Mouse (Mus musculus) embryo, embryonic 10.5 days (tissue): ENCODE measurements at regions not wholly inside any gene's neighbourhood (a gene's known extent, or its start where the extent isn't known, plus 50 kb on each side); places are given as distances from the start of the nearest gene placed in this dataset.

Experiments
- DNase-seq: peaks from one replicate; pipeline ENCODE4 v3.0.0-alpha.2; 2015; ENCODE audit warnings: low spot score

- no peak for DNase-seq
Measured at GRCm38 (mm10) chr8:115921889-115922288, 214.3 kb upstream of the Maf start.

DNA sequence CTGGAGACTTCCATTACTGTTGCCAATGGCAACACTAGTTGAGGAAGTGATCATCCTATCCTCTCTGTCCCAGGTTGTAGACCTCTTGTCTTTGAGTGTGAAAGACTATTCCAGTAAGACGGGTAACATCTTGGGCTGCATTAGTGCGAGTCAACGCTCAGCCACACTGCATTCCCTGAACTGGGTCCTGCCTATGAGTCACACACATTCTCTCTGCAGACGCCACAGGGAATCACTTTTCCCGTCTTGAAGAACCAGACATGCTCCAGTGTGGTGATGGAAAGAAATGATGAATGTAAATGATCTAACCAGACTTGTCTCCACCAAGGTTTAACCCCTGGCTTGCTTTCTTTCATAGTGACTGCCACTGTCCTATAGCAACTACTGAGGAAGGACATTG, 199.1 kb upstream of the Maf start:
- no peak for DNase-seq

DNA sequence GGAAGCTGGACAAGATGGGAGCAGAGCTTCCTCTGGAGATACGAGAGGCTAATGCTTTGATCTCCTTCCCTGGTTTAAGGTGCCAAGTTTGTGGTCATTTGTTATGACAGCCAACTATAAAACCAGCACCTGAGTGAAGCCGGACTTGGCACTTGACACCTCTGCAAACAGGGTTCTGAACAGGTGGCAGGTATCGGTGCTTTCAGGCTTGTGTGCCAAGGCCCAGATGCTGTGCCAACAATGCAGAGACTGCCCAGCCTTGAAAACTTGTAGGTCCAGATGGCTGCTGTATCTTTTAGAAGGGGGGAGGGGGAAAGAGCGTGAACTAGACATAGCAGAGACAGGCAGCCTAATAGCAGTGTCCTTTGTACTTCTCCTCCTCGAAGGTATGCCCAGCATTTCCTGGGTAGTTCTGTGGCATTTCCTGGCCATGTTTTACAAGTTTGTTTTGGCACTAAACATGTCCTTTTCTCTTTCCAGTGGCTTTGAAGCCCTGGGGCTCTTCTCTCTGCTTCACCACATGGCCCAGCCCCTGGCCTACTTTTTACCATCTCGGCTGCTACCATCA, 196.3 kb upstream of the Maf start:
- DNase-seq, result no peak

DNA sequence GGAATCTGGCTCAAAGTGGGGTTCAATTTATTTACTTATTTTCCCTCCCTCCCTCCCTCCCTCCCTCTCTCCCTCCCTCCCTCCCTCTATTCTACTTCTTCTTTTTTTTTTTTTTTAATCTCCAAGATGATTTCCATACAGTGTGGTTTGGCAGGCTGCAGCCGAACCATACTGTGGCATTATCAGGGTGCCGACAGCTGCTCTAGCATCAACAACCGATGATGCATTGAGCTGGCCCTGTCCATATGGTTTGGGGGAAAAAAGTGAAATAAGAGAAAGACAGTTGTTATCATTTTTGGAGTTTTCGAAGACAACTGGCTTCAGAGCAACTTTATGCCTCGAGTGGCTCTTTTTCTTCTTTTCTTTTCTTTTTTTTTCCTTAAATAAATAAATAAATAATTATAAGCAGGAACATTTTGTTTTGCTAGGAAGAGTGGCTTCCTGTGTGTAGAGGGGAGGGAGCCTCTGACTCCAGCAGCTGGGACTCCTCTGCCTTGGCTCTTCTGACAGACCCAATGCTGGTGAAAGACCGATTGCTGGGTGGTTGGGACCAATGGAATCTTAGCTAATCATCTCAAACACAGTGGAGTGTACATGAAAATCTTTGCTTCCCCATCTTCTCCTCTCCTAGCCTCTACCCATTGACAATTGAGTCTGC, 190.1 kb upstream of the Maf start:
- DNase-seq, result no peak

DNA sequence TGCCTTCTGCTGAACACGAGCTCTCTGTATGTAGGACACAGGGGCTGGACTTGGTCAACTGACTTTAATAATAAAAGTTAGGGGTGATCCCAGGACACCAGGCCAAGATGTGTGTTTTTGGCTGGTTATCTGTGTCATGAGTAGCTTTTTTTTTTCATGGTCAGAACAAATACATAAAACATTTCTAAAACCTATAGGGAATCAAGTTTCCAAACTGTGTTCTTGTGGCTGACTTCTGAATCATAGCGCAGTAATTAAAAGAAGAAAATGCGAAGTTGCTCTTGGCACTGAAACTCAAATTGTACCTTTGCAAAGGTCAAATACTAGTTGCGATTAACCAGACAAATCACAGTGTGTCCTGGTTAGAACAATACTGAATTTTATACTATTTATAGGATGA, 189.5 kb upstream of the Maf start:
- no peak for DNase-seq

- no peak for DNase-seq
Measured at GRCm38 (mm10) chr8:115896066-115896465, 188.5 kb upstream of the Maf start.

DNA sequence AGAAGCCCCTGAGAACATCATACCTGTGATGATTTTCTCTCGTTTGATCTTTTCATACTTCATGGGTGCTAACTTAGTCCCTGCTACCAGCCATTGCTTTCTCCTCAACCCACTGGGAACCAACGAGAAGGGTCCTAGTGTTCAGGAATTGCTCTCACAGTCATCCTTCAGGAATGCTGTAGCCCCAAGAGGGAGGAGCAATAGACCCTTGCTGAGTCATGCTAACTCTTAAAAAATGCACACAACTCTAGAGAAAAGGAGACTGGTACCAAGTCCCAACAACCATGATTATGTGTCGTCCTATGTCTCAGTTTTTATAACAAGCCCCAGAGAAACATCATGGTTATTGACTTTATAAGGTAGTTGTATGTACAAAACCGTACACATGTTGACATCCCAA, 180.7 kb upstream of the Maf start:
- DNase-seq, result no peak

DNA sequence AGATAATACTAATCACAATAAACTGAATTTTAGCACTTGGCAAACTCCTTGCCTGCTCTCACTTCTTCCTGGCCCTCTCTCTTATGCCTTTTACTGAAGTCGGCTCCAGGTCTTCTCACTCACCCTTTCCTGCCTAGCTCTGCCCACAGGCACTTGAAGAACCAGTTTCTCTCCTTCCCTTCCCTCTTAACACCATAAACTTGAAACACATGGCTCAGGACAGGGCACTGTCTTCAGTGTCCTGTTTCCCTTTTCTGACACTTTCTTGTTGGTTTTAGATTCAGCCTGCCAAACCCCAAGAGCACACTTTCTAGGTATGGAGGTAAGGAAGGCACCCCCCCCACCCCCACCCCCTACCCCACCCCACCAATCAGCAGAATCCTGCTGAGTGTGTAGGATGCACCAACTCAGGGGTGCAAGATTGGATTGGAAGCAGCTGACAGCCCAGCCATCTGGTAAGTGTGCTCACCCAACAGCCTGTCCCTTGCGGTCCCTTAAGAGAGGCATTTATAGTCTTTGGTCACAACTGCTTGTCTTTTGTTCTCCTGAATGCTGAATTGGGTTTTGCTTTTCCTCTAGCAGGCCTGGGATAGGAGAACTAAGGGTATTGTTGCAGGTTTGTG, 177.6 kb upstream of the Maf start:
- DNase-seq, result no peak

- DNase-seq, result no peak
Measured at GRCm38 (mm10) chr8:115883808-115884207, 176.2 kb upstream of the Maf start.

DNA sequence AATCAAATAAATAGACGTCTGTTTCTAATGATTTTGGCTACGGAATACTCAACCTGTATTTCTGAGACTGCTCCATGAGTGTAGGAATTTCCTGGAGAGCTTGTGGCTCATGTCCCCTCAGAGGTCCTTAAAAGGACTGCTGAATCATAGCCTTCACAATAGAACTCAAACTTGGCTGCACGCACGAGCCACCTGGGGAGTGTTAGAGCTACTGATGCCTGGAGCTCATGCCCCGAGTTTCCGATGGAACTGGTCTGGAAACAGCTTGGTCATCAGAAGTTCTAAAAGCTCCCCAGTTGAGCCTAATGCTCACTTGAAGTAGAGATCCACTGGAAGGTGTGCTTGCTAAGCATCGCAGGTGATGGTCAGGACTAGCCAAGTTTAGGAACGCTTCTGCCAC, 174.3 kb upstream of the Maf start:
- no peak for DNase-seq

DNA sequence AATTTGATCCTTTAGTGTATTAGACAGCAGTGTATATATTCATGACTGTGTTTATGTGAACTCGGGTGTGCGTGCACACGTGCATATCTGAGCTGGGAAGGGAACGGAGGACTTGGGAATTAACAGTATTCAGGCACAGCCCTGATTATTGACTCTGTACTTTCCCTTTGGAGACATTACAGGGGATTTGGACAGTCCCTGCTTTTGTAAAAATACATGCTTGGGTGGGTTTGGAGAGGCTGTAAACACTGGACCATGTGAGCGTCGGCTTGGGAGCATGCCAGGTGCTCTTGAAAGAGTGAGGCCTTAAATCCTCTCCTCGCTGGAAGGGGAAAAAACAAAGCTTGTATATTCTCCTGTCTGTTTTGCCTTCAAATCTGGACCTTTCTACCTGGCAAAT, 167.2 kb upstream of the Maf start:
- DNase-seq, result no peak

- no peak for DNase-seq
Measured at GRCm38 (mm10) chr8:115871381-115871780, 163.8 kb upstream of the Maf start.

GRCm38 (mm10) chr8:115861381-115861780, 153.8 kb upstream of the Maf start:
- DNase-seq, result no peak

DNA sequence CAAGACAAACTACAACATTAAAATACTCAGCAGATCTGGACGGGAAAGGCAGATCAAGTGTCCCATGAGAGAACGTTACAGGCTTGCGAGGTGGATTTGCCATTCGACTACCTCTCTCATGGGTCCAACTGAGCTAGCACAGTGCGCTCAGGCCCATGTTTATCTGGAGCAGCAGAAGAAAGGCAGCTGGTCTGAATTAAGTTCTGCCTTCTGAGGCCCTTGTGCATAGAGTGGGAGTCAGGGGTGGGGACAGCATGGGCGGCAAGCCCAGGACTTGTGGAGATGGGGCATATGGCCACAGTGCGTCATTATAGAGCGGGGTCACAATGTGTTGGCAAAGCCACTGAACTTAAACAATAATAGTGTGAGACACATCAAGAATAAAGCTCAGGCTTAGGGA, 151.8 kb upstream of the Maf start:
- DNase-seq, result no peak

GRCm38 (mm10) chr8:115856816-115857215, 149.2 kb upstream of the Maf start:
- DNase-seq, result no peak

- no peak for DNase-seq
Measured at GRCm38 (mm10) chr8:115855934-115856629, 148.5 kb upstream of the Maf start.

DNA sequence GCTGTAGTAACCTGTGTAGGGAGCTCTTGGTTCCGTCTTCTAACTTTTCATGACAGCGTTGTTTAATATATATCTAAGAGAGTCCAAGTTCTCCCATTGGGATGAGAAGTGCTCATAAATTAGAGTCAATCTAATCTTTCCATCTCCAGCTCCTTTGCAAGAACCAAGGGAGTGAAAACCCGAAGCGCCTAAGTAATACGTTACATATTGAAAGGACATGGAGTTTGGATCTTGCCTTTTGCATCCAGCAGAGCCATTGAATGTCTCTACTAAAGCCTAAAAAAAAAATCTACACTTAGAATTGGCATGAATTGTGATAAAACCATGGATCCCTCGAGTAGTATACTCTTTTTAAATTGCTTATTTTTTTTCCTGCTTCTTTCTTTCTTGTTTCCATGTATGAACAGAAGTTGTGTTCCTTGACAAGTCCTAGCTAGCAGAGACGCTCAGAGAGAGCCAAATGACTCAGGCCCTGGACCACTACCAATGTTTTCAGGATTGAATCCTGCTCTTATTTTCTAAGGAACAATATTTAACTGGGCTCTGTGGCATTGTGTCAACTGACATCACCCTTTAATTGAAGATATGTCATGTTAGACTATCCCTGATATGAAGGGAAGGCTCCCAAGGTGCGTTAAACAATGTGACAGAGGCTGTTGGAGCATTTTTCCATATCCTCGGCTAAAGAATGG, 146.8 kb upstream of the Maf start:
- no peak for DNase-seq

GRCm38 (mm10) chr8:115850552-115850951, 143.0 kb upstream of the Maf start:
- DNase-seq, result no peak

- no peak for DNase-seq
Measured at GRCm38 (mm10) chr8:115833391-115833790, 125.8 kb upstream of the Maf start.

DNA sequence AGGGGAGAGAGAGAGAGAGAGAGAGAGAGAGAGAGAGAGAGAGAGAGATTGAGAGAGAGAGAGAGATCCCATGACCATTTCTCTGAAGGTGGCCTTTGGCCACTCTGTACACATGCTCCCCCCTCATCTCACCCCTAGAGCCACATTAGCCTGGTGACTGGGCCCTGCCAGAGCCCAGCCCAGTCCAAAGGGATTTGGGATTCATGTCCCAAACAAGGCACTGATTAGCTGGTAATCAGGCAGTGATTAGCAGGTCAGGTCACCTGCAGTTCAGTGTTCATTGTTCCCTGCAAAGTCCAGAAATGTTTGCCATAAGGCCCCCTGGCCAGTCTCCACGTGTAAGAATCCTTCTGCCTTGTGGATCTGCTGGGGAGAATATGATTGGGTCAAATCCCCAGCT, 124.1 kb upstream of the Maf start:
- DNase-seq, result no peak

DNA sequence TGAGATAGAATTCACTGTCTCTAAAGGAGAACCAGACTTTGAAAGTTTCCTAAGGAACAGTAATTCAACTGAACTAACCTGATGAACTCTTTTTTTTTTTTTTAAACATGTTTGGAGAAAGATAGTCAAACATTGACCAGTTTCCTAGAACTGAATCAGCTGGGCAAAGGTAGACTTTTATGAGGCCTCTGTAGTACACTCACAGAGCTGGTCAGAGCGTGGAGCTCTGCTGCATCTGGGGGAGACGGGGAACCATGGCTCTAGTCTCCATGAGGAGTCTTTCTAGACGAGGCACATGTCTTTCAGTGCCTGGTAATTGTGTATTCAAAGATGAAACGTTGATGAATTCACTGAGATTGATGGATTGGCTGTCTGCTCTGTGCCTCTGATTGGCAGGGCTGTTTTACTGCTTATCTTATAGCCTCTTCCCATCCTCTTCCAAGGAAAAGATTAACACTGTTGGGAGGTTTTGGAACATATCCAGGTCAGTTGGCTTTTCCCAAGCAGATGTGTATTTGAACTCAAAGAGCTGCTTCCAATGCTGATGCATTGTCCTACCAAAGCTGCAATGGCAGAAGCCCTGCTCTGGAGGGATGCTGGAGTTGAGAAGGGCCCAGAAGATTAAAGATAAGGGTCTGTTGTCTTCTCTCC, 122.5 kb upstream of the Maf start:
- no peak for DNase-seq

DNA sequence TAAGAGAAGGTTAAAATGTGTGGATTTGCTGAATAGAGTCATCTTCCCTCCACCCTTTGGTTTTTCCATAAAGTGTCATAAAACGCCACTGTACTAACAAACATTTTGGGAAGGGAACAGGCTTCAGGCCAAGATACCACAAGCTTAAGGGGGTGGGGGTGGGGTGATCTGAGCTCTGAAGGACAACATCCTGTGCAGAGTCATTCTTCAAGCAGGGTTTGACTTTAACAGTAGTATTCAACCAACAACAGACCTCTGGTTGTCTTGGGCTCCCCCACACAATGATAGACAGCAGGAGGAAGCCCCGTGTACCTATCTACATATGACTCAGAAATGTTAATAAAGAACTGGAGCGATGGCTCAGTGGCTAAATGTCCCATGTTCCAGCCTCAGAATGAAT, 118.9 kb upstream of the Maf start:
- no peak for DNase-seq
